Mouse (Mus musculus) colon, adult 2 months (tissue): ENCODE results near the gene Fbxl4. TPM values are rescaled to one million over a fixed set of nuclear protein-coding genes. Genes with fewer than 3 reads are reported as not detected.

ENCODE experiments used
- polyA plus RNA-seq: library from polyadenylated mRNA; depleted of rRNA; stranded (reverse); fragments of >200 nt; gene quantifications from 2 replicates; pipeline ENCODE4 v1.2.3, GENCODE M21; 2012; rRNA removed

The Fbxl4 gene
- 7.2 and 12.0 TPM in 2 replicates for polyA plus RNA-seq

DNA sequence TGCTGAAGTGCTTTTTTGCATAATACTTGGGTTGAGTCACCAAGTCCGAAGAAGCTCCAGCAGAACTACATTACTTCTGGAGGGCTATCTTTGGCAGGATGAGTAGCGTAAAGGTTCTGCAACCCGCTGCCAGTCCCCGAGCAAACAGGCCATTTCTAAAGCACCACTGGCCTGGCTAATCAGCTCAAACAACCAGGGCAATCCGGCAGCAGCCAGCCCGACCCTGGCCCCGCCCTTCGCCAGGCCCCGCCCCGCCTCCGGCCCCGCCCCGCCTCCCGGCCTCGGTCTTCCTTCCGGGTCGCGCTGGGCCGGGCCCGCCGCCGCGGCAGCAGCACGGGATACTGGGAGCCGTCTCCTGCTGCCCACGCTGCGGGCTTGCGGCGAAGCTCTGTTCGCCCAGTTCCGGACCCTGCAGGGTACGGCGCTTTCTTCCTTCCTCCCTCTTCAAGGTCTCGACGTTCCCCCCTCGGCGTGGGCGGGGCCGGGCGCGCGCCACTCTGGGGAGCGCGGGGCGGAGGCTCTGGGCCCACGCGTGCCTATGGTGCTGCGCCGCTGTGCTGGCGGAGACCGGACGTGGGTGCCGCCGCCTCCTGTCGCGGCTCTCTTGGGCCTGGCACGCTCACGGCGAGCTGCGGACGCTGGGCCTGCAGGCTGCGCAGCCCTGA lies at the start of gene Fbxl4:
Gene Fbxl4, plus strand, starts transcription at position 278 of the 665 bp plus-strand sequence.

Other genes with a start within 250 kb of the Fbxl4 start
- gene Pou3f2, start 130.8 kb downstream of the Fbxl4 start, polyA plus RNA-seq: not detected in 2 replicates